Mouse (Mus musculus): ENCODE measurements around the gene Zfp462.

The Zfp462 gene

GRCm38 (mm10) chr4:54995258-54995657 lies 50.4 kb downstream of the Zfp462 start:
- H3K27me3 ChIP-seq (ENCODE audit: insufficient read depth, low read length), result no peaks in the 10 kb centered on the region
- no peak for TF ChIP-seq CTCF (conservative IDR thresholded peaks at IDR 0.05; ENCODE audit: low read length)
- no peak for TF ChIP-seq POU5F1 (IDR thresholded peaks at IDR 0.05; ENCODE audit: borderline replicate concordance, low read length)
- TF ChIP-seq NANOG (IDR thresholded peaks at IDR 0.05; ENCODE audit: borderline replicate concordance, low read length), result no peak
- H3K4me1 ChIP-seq (replicated peaks; ENCODE audit: low read depth, low read length), result peaks cover 40% of the 10 kb centered on the region
- peaks cover 87% of the 10 kb centered on the region for H3K9me3 ChIP-seq (ENCODE audit: low read length)
- peaks cover 68% of the 10 kb centered on the region for H3K36me3 ChIP-seq (ENCODE audit: insufficient read depth, low read length)
- no peak overlapping the region for H3K4me3 ChIP-seq (replicated peaks; ENCODE audit: low read length)

DNA sequence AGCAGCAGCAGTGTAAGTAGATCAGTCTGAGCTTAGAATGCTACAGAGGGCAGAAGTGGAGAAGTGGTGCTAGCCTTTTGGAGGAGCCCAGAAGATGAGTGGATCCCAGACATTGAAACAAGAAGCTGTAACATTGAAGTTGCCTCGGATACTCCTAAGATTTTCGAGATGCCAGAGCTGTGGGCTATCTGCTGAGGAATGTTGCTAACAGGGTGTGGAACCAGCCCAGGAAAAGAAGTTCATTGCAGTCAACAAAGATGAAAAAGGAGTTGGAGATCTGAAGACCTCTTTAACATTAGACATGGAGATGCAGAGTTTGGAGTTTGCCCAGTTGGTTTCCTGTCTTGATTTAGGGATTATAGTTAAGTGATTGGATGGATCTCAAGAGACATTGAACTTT lies 51.2 kb downstream of the Zfp462 start:
- Histone ChIP-seq H3K4me3 (replicated peaks; ENCODE audit: low read length) (no peak overlapping the region), H3K9me3 (ENCODE audit: low read length) (peaks cover 90% of the 10 kb centered on the region), H3K27me3 (ENCODE audit: insufficient read depth, low read length) (no peaks in the 10 kb centered on the region), H3K36me3 (ENCODE audit: insufficient read depth, low read length) (peaks cover 70% of the 10 kb centered on the region), H3K4me1 (replicated peaks; ENCODE audit: low read depth, low read length) (peaks cover 32% of the 10 kb centered on the region)
- TF ChIP-seq NANOG (IDR thresholded peaks at IDR 0.05; ENCODE audit: borderline replicate concordance, low read length) (no peak), POU5F1 (IDR thresholded peaks at IDR 0.05; ENCODE audit: borderline replicate concordance, low read length) (no peak)

GRCm38 (mm10) chr4:54998146-54998841 lies 53.4 kb downstream of the Zfp462 start:
- Histone ChIP-seq H3K27me3 (ENCODE audit: insufficient read depth, low read length) (no peaks in the 10 kb centered on the region), H3K9me3 (ENCODE audit: low read length) (peaks cover 96% of the 10 kb centered on the region), H3K4me3 (replicated peaks; ENCODE audit: low read length) (no peak overlapping the region), H3K36me3 (ENCODE audit: insufficient read depth, low read length) (peaks cover 85% of the 10 kb centered on the region), H3K4me1 (replicated peaks; ENCODE audit: low read depth, low read length) (peaks cover 13% of the 10 kb centered on the region)
- TF ChIP-seq POU5F1 (IDR thresholded peaks at IDR 0.05; ENCODE audit: borderline replicate concordance, low read length), result no peak
- no peak for TF ChIP-seq CTCF (conservative IDR thresholded peaks at IDR 0.05; ENCODE audit: low read length)
- no peak for TF ChIP-seq NANOG (IDR thresholded peaks at IDR 0.05; ENCODE audit: borderline replicate concordance, low read length)

- Histone ChIP-seq H3K9me3 (ENCODE audit: low read length) (peaks cover 98% of the 10 kb centered on the region), H3K4me1 (replicated peaks; ENCODE audit: low read depth, low read length) (peaks cover 3% of the 10 kb centered on the region), H3K27me3 (ENCODE audit: insufficient read depth, low read length) (no peaks in the 10 kb centered on the region), H3K4me3 (replicated peaks; ENCODE audit: low read length) (no peak overlapping the region), H3K36me3 (ENCODE audit: insufficient read depth, low read length) (peaks cover 87% of the 10 kb centered on the region)
- TF ChIP-seq POU5F1 (IDR thresholded peaks at IDR 0.05; ENCODE audit: borderline replicate concordance, low read length) (no peak; the same call in 1 of the 2 replicates), NANOG (IDR thresholded peaks at IDR 0.05; ENCODE audit: borderline replicate concordance, low read length) (no peak), CTCF (conservative IDR thresholded peaks at IDR 0.05; ENCODE audit: low read length) (no peak)
Observed at GRCm38 (mm10) chr4:54999556-54999955, 54.7 kb downstream of the Zfp462 start.

DNA sequence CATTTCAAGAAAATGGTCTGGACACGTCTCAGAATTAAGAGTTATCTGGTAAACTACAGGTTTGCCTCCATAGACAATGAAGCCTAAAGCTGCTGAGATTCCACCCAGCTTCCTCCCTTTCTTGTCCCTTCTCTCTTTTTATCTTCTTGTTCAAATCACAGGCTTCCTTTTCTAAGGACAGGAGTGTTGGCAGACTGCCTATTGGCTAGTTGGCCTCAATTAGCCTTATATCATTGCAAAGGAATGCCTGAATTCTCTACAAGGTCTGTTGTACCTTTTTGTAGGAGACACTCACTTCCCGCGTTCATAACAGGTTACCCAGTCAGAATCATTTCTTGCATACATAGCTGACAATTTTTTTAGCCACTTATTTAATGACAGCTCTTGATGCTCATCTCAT lies 56.5 kb downstream of the Zfp462 start:
- Histone ChIP-seq H3K9me3 (ENCODE audit: low read length) (peaks cover 98% of the 10 kb centered on the region), H3K27me3 (ENCODE audit: insufficient read depth, low read length) (no peaks in the 10 kb centered on the region), H3K36me3 (ENCODE audit: insufficient read depth, low read length) (peaks cover 89% of the 10 kb centered on the region), H3K4me1 (replicated peaks; ENCODE audit: low read depth, low read length) (no peaks in the 10 kb centered on the region), H3K4me3 (replicated peaks; ENCODE audit: low read length) (no peak overlapping the region)
- no peak for TF ChIP-seq NANOG (IDR thresholded peaks at IDR 0.05; ENCODE audit: borderline replicate concordance, low read length)
- no peak for TF ChIP-seq CTCF (conservative IDR thresholded peaks at IDR 0.05; ENCODE audit: low read length)
- TF ChIP-seq POU5F1 (IDR thresholded peaks at IDR 0.05; ENCODE audit: borderline replicate concordance, low read length), result no peak

- Histone ChIP-seq H3K9me3 (ENCODE audit: low read length) (peaks cover 99% of the 10 kb centered on the region), H3K36me3 (ENCODE audit: insufficient read depth, low read length) (peaks cover 91% of the 10 kb centered on the region), H3K27me3 (ENCODE audit: insufficient read depth, low read length) (no peaks in the 10 kb centered on the region), H3K4me3 (replicated peaks; ENCODE audit: low read length) (no peak overlapping the region), H3K4me1 (replicated peaks; ENCODE audit: low read depth, low read length) (no peaks in the 10 kb centered on the region)
- TF ChIP-seq POU5F1 (IDR thresholded peaks at IDR 0.05; ENCODE audit: borderline replicate concordance, low read length), result no peak
- no peak for TF ChIP-seq CTCF (conservative IDR thresholded peaks at IDR 0.05; ENCODE audit: low read length)
- TF ChIP-seq NANOG (IDR thresholded peaks at IDR 0.05; ENCODE audit: borderline replicate concordance, low read length), result no peak
Observed at GRCm38 (mm10) chr4:55003128-55003527, 58.3 kb downstream of the Zfp462 start.

DNA sequence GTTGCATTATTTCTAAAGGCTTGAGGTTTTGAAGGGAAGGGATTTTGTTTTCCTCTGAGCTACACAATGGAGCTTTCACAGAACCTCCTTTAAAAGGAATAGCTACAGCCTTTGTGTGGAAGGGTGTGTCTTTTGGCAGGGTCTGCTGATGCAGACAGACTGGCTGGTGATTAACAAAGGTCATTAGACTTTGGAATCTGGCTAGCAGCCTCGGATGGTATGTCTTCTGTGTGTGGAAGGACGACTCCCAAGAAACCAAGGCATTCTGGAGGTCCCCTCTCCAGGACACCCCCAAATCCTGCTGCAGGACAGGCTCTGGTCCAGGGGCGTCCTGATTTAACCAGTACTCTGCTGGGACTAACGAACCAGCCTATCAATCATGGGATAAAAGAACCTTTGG lies 60.2 kb downstream of the Zfp462 start:
- peaks cover 100% of the 10 kb centered on the region for H3K9me3 ChIP-seq (ENCODE audit: low read length)
- no peak for TF ChIP-seq POU5F1 (IDR thresholded peaks at IDR 0.05; ENCODE audit: borderline replicate concordance, low read length)
- TF ChIP-seq CTCF (conservative IDR thresholded peaks at IDR 0.05; ENCODE audit: low read length), result no peak
- no peak for TF ChIP-seq NANOG (IDR thresholded peaks at IDR 0.05; ENCODE audit: borderline replicate concordance, low read length)
- H3K4me1 ChIP-seq (replicated peaks; ENCODE audit: low read depth, low read length), result no peaks in the 10 kb centered on the region
- peaks cover 99% of the 10 kb centered on the region for H3K36me3 ChIP-seq (ENCODE audit: insufficient read depth, low read length)
- no peaks in the 10 kb centered on the region for H3K27me3 ChIP-seq (ENCODE audit: insufficient read depth, low read length)
- H3K4me3 ChIP-seq (replicated peaks; ENCODE audit: low read length), result no peak overlapping the region

DNA sequence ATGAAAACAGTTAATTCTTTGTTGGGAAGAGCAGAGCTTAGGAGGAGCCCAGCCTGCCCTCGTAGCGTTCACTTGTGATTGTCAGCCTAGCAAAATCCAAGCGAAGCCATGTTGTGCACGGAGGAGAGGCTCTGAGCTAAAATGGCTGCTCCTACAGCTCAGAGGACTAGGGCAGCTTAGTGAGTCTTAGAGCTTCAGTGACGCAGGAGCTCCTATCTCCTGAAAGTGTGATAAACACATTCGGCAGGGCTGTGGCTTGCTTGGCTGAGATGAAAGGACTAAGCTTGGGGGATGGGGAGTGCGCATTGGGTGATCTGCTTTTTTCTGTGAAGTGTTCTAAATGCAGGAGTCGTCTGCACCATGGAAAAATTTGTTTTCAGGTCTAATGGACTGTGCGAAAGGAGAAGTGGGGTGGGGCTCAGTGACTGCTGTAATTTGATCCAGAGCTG lies 60.7 kb downstream of the Zfp462 start:
- Histone ChIP-seq H3K36me3 (ENCODE audit: insufficient read depth, low read length) (peaks cover 99% of the 10 kb centered on the region), H3K9me3 (ENCODE audit: low read length) (peaks cover 100% of the 10 kb centered on the region), H3K4me3 (replicated peaks; ENCODE audit: low read length) (no peak overlapping the region), H3K4me1 (replicated peaks; ENCODE audit: low read depth, low read length) (no peaks in the 10 kb centered on the region), H3K27me3 (ENCODE audit: insufficient read depth, low read length) (no peaks in the 10 kb centered on the region)
- TF ChIP-seq CTCF (conservative IDR thresholded peaks at IDR 0.05; ENCODE audit: low read length), result no peak
- TF ChIP-seq NANOG (IDR thresholded peaks at IDR 0.05; ENCODE audit: borderline replicate concordance, low read length), result no peak
- TF ChIP-seq POU5F1 (IDR thresholded peaks at IDR 0.05; ENCODE audit: borderline replicate concordance, low read length), result no peak

- Histone ChIP-seq H3K4me3 (replicated peaks; ENCODE audit: low read length) (no peak overlapping the region), H3K36me3 (ENCODE audit: insufficient read depth, low read length) (peaks cover 99% of the 10 kb centered on the region), H3K27me3 (ENCODE audit: insufficient read depth, low read length) (no peaks in the 10 kb centered on the region), H3K4me1 (replicated peaks; ENCODE audit: low read depth, low read length) (no peaks in the 10 kb centered on the region), H3K9me3 (ENCODE audit: low read length) (peaks cover 100% of the 10 kb centered on the region)
- TF ChIP-seq POU5F1 (IDR thresholded peaks at IDR 0.05; ENCODE audit: borderline replicate concordance, low read length) (no peak), NANOG (IDR thresholded peaks at IDR 0.05; ENCODE audit: borderline replicate concordance, low read length) (no peak), CTCF (conservative IDR thresholded peaks at IDR 0.05; ENCODE audit: low read length) (no peak)
Observed at GRCm38 (mm10) chr4:55006024-55006423, 61.2 kb downstream of the Zfp462 start.
